Mouse (Mus musculus) stomach, postnatal 0 days (tissue): ENCODE measurements around the gene Cntn5. TPM values are rescaled to one million over a fixed set of nuclear protein-coding genes. Genes with fewer than 3 reads are reported as not detected.

Experiments used
- ATAC-seq: fragments of 200-750 bp; cut with Nextera tagmentation; 2 replicates; pipeline ENCODE4 v1.8.0; 2017; ENCODE audit not compliant: low FRiP score, low TSS enrichment
- DNase-seq: peaks from one replicate; pipeline ENCODE4 v3.0.0-alpha.2; 2016; ENCODE audit warnings: low spot score
- H3K27ac ChIP-seq: fragments of 300-500 bp; sonication (generic); replicated peaks from 2 replicates; pipeline ENCODE4 v1.5.1; 2014; ENCODE audit warnings: mild to moderate bottlenecking, control low read depth
- H3K27me3 ChIP-seq: fragments of 300-500 bp; sonication (generic); 2 replicates; pipeline ENCODE4 v1.6.1; 2014; ENCODE audit warnings: low read length; ENCODE audit not compliant: control insufficient read depth, insufficient read depth
- H3K36me3 ChIP-seq: fragments of 300-500 bp; sonication (generic); 2 replicates; pipeline ENCODE4 v1.6.1; 2014; ENCODE audit warnings: low read length, mixed read lengths; ENCODE audit not compliant: control insufficient read depth, insufficient read depth
- H3K4me1 ChIP-seq: fragments of 300-500 bp; sonication (generic); replicated peaks from 2 replicates; pipeline ENCODE4 v1.6.1; 2014; ENCODE audit warnings: antibody characterized with exemption; ENCODE audit not compliant: control insufficient read depth, insufficient read depth
- H3K4me2 ChIP-seq: fragments of 300-500 bp; sonication (generic); replicated peaks from 2 replicates; pipeline ENCODE4 v1.6.1; 2014; ENCODE audit warnings: low read depth, mild to moderate bottlenecking, control low read depth, moderate library complexity
- H3K4me3 ChIP-seq: fragments of 300-500 bp; sonication (generic); 2 replicates; pipeline ENCODE4 v1.5.1; 2014; ENCODE audit warnings: low read depth, low read length, control low read depth
- H3K9ac ChIP-seq: fragments of 300-500 bp; sonication (generic); 2 replicates; pipeline ENCODE4 v1.6.1; 2014; ENCODE audit warnings: mild to moderate bottlenecking, low read length, control low read depth, mixed read lengths
- H3K9me3 ChIP-seq: fragments of 300-500 bp; sonication (generic); 2 replicates; pipeline ENCODE4 v1.6.1; 2016; ENCODE audit warnings: low read length; ENCODE audit not compliant: control insufficient read depth
- CTCF ChIP-seq: IDR thresholded peaks from 2 replicates; pipeline ENCODE4 v1.5.1; 2016; ENCODE audit warnings: antibody characterized with exemption, low read depth, mild to moderate bottlenecking, moderate library complexity
- EP300 ChIP-seq: optimal IDR thresholded peaks from 2 replicates; pipeline ENCODE3; 2016; ENCODE audit warnings: antibody characterized with exemption
- WGBS: fragments of 180-500 bp; shearing (Covaris S2); extraction: QIAGEN DNeasy Blood & Tissue Kit; methylation state at CpG from one replicate; pipeline ENCODE4 v1.1.7; 2014; 5-methylcytosine and 5-hydroxymethylcytosine counted together
- polyA plus RNA-seq: library from polyadenylated mRNA; unstranded; fragments of >200 nt; fragmentation: Nextera tagmentation; extraction: Ambion mirVana; gene quantifications from 2 replicates; pipeline ENCODE4 v1.2.1, GENCODE M21; 2015

The Cntn5 gene
- polyA plus RNA-seq, 1 experiment from 2014 or later: 0.49 TPM

DNA sequence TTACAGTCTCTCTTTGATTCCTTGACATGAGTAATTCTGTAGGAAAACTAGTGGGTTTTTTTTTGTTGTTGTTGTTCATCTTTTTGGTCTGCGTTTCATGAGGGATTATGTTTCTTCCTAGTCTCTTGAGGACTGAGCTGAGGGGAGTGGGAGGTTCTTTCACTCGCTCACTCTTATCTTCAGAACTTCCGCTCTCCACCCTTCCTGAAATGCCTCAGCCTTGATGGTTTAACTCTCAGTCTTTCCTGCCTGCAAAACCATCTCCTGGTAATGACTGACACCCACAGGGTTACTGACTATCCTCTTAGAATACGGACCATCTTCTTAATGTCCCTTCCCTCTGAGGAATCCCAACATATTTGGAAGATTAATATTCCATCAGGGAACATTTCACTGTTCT, 382.0 kb downstream of the Cntn5 start:
- no peaks in the 10 kb centered on the region for H3K4me1 ChIP-seq
- ATAC-seq: no peak
- H3K36me3 ChIP-seq: no peaks in the 10 kb centered on the region
- TF ChIP-seq EP300 (no peak), CTCF (no peak)
- H3K4me3 ChIP-seq: no peak overlapping the region
- H3K27me3 ChIP-seq: no peaks in the 10 kb centered on the region
- 74% methylated on average over 4 of the region's 4 CpGs for WGBS
- H3K27ac ChIP-seq: no peak overlapping the region
- no peak overlapping the region for H3K4me2 ChIP-seq
- H3K9me3 ChIP-seq: no peaks in the 10 kb centered on the region
- DNase-seq: no peak
- no peak overlapping the region for H3K9ac ChIP-seq

DNA sequence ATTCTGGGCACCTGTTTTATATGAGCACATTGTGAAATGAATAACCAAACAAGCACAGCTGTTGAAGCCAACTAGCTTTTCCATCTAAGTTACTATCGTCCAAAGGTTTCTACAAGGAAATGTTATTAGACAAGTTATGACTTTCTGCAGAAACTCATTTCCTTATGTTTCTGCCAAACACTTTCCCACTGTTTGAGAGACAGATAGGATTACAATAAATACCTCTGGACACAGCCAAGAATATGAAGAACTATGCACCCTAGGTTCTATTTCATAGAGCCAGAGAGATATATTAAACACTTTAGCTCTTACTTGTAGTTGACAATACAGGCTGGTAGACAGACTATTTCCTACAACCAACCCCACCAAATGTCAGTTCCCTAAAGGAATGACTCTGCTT, 383.5 kb downstream of the Cntn5 start:
- TF ChIP-seq CTCF: no peak
- no peak overlapping the region for H3K27ac ChIP-seq
- no peak overlapping the region for H3K4me2 ChIP-seq
- no peak for DNase-seq
- no peaks in the 10 kb centered on the region for H3K4me1 ChIP-seq
- H3K4me3 ChIP-seq: no peak overlapping the region
- no peaks in the 10 kb centered on the region for H3K27me3 ChIP-seq
- H3K9ac ChIP-seq: no peak overlapping the region
- H3K9me3 ChIP-seq: no peaks in the 10 kb centered on the region
- ATAC-seq: no peak
- no peaks in the 10 kb centered on the region for H3K36me3 ChIP-seq
- WGBS: 52% methylated on average over 1 of the region's 1 CpGs

DNA sequence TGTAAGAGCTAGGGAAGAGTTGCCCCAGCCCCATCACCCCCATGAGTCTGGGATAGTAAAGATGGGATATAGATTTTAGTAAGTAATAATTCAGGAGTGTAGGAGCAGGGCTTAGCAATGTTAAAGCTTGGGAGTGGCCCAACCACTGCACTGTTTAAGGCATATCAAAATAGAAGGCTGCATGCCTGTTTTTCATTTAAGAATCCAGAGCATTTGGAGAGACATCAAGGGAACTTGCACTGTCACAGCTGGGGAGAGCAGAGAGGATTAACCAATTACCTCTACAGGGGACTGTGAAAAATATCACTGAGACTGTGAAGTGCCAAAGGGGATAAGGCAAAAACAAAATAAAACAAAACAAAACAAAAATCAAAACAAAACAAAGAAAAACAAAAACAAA, 412.3 kb downstream of the Cntn5 start:
- TF ChIP-seq EP300 (no peak), CTCF (no peak)
- Histone ChIP-seq H3K4me2 (no peak overlapping the region), H3K9ac (no peak overlapping the region), H3K4me1 (no peaks in the 10 kb centered on the region), H3K36me3 (no peaks in the 10 kb centered on the region), H3K4me3 (no peak overlapping the region), H3K27ac (no peak overlapping the region), H3K9me3 (no peaks in the 10 kb centered on the region), H3K27me3 (no peaks in the 10 kb centered on the region)
- ATAC-seq (no peak), DNase-seq (no peak)

DNA sequence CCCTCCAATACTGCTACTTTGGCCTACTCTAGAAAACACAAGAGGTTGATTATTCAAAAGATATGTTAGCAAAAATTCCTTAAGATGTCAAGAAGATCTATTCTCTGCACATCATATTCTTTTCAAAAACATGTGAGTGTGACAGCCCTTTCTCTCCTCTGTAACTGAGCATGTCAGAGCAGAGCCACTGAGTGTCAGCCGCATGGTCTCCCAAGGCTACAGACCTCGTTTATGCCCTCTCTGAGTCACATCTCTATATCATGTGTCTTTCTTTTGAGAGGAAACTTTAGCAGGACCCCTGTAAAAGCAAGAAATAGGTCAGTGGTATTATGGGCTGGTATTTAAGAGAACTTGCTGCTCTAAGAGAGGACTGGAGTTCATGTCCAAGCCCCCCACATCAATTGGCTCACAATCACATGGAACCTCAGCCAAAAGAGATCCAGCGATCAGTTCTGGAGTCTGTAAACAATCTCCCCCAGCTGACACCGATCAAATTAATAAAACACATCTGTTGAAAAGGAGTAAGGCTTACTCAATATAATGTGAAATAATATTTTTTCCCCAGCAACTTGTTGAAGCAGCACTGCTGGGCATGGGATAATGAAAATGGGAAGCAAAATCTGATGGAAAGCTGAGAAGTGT, 433.0 kb downstream of the Cntn5 start:
- Histone ChIP-seq H3K9ac (no peak overlapping the region), H3K4me2 (no peak overlapping the region), H3K27ac (no peak overlapping the region), H3K36me3 (no peaks in the 10 kb centered on the region), H3K9me3 (no peaks in the 10 kb centered on the region), H3K4me1 (no peaks in the 10 kb centered on the region), H3K27me3 (no peaks in the 10 kb centered on the region), H3K4me3 (no peak overlapping the region)
- no peak for TF ChIP-seq EP300
- TF ChIP-seq CTCF: no peak
- no peak for DNase-seq
- WGBS: 43% methylated on average over 4 of the region's 4 CpGs
- no peak for ATAC-seq

DNA sequence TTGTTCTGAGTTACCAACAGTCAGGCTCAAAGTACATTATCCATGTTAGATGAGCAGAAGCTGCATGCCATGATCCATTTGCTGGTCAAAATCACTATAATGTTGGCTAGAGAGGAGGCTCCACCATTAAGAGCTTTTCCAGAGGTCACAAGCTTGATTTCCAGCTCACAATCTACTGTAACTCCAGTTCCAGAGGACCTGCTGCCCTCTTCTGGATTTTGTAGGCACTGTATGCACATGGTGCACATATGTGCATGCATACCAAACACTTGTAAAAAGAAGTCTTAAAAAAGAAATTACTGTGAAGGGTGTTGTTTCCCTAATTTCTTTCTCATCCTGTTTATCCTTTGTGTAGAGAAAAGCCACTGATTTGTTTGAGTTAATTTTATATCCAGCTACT, 439.8 kb downstream of the Cntn5 start:
- no peak for DNase-seq
- H3K9me3 ChIP-seq: no peaks in the 10 kb centered on the region

DNA sequence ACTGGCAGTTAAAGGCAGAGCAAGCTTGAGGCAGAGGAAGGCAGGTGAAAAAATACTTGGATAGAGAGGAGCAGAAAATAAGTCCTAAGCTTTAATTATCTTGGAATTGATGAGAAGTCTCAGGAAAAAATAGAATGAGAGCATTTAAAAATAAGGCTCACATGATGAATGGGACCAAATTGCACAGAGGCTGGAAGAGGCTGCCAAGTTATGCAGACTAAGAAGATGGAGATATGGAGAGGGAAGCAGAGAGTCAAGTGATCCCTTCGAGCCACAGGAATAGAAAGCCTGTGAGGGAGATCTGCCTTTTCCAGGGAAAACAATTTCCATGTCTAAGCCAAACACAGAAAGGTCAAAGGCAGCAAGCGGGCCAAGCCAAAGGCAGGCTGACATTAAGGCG, 446.7 kb downstream of the Cntn5 start:
- WGBS: 28% methylated on average over 3 of the region's 3 CpGs
- Histone ChIP-seq H3K27ac (no peak overlapping the region), H3K4me2 (no peak overlapping the region), H3K27me3 (no peaks in the 10 kb centered on the region), H3K4me1 (no peaks in the 10 kb centered on the region), H3K36me3 (no peaks in the 10 kb centered on the region), H3K4me3 (no peak overlapping the region), H3K9me3 (no peaks in the 10 kb centered on the region), H3K9ac (no peak overlapping the region)
- no peak for TF ChIP-seq CTCF
- no peak for TF ChIP-seq EP300
- no peak for ATAC-seq
- DNase-seq: no peak

More for the DNA sequence above, 439.8 kb downstream of the Cntn5 start:
- Histone ChIP-seq H3K4me1 (no peaks in the 10 kb centered on the region), H3K27me3 (no peaks in the 10 kb centered on the region), H3K4me2 (no peak overlapping the region), H3K9ac (no peak overlapping the region), H3K4me3 (no peak overlapping the region), H3K36me3 (no peaks in the 10 kb centered on the region), H3K27ac (no peak overlapping the region)
- no peak for ATAC-seq
- TF ChIP-seq CTCF (0 out of 2 replicates have a peak, but pooled peaks have one; percentile 15), EP300 (no peak)
